Mouse (Mus musculus) small intestine, adult 2 months (tissue): ENCODE results near the gene Rtkn2.

ENCODE experiments used
- CTCF ChIP-seq: fragments of 200-500 bp; IDR thresholded peaks from 2 replicates; pipeline ENCODE4 v1.5.1; 2012; ENCODE audit warnings: low read depth, mild to moderate bottlenecking, control low read depth, inconsistent platforms, low read length, moderate library complexity, mixed read lengths; ENCODE audit not compliant: insufficient replicate concordance, insufficient read length; ENCODE audit errors: extremely low read depth
- POLR2A ChIP-seq: fragments of 200-500 bp; IDR thresholded peaks from 2 replicates; pipeline ENCODE4 v1.6.1; 2012; ENCODE audit warnings: low read depth, mild to moderate bottlenecking, control low read depth, inconsistent platforms, low read length, moderate library complexity

DNA sequence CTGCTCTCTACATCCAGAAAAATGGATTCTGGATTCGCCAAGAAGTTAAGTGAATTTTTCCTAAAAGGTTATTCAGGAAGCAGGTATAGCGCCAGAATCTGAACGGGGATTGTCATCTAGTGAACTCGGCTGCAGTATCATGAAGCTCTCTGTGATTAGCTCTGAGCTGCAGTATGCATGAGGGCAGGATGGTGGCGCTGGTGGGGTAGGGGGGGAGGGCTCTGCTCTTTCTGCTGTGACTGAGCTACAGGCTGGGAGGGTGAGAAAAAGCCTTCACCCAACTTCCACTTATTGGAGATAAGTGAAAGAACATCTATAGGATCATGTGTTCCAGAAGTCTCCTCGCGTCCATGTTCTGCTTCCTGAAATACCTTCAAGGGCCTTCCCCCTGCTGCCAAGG, 91.7 kb downstream of the Rtkn2 start:
- TF ChIP-seq CTCF (no peak), POLR2A (no peak)
